Mouse (Mus musculus) gastrocnemius, postnatal 4 days (tissue): ENCODE data around the gene Rapgef1. TPM values are rescaled to one million over a fixed set of nuclear protein-coding genes. Genes with fewer than 3 reads are reported as not detected.
"Not testable (repeated sequence)": the region's sequence is repeated elsewhere in the genome, so short reads cannot be mapped to it uniquely, and the experiment has no call there.

Source experiments
- DNase-seq, 2 experiments: peaks; one replicate each; pipeline ENCODE4 v3.0.0; 2021 to 2022; ENCODE audit warnings: low spot score in 2 of 2, mixed read lengths in 2 of 2
- total RNA-seq, 2 experiments: library from RNA; stranded (reverse); gene quantifications; 2 replicates each; pipeline ENCODE4 v1.2.3; 2021

Gene Rapgef1
- total RNA-seq, 2 experiments from 2014 or later: 110 to 121 TPM

- DNase-seq: no peak
Observed at GRCm38 (mm10) chr2:29733348-29733747, 113.8 kb downstream of the Rapgef1 start.

GRCm38 (mm10) chr2:29735708-29736107 is 116.2 kb downstream of the Rapgef1 start:
- DNase-seq: no peak

- no peak for DNase-seq
Observed at GRCm38 (mm10) chr2:29737209-29737925, 117.8 kb downstream of the Rapgef1 start.

GRCm38 (mm10) chr2:29738799-29739198 is 119.3 kb downstream of the Rapgef1 start:
- DNase-seq: no peak

- no peak for DNase-seq
Observed at GRCm38 (mm10) chr2:29739368-29739767, 119.8 kb downstream of the Rapgef1 start.

- no peak for DNase-seq
Observed at GRCm38 (mm10) chr2:29741207-29741606, 121.7 kb downstream of the Rapgef1 start.

- DNase-seq: no peak
Observed at GRCm38 (mm10) chr2:29744256-29744655, 124.7 kb downstream of the Rapgef1 start.

- no peak for DNase-seq
Observed at GRCm38 (mm10) chr2:29747188-29747782, 127.8 kb downstream of the Rapgef1 start.

- DNase-seq: no peak
Observed at GRCm38 (mm10) chr2:29747852-29748251, 128.3 kb downstream of the Rapgef1 start.

- no peak for DNase-seq
Observed at GRCm38 (mm10) chr2:29748499-29748898, 129.0 kb downstream of the Rapgef1 start.

GRCm38 (mm10) chr2:29751497-29751896 is 132.0 kb downstream of the Rapgef1 start, which contains the start of gene Gm13420:
Gene Gm13420, minus strand, starts transcription at chr2:29751685.
- no peak for DNase-seq

- no peak for DNase-seq
Observed at GRCm38 (mm10) chr2:29752397-29752796, 132.9 kb downstream of the Rapgef1 start.

GRCm38 (mm10) chr2:29755693-29756092 is 136.2 kb downstream of the Rapgef1 start:
- no peak for DNase-seq

GRCm38 (mm10) chr2:29764831-29765230 is 145.3 kb downstream of the Rapgef1 start:
- peak in 1 of 2 experiments; percentile 55 for DNase-seq

GRCm38 (mm10) chr2:29767976-29768709 is 148.6 kb downstream of the Rapgef1 start:
- DNase-seq: no peak

- no peak for DNase-seq
Observed at GRCm38 (mm10) chr2:29768901-29769300, 149.4 kb downstream of the Rapgef1 start.

GRCm38 (mm10) chr2:29770162-29770561 is 150.6 kb downstream of the Rapgef1 start:
- DNase-seq: no peak

- DNase-seq: no peak
Observed at GRCm38 (mm10) chr2:29771611-29772461, 152.3 kb downstream of the Rapgef1 start.

GRCm38 (mm10) chr2:29773323-29773722 is 153.8 kb downstream of the Rapgef1 start:
- no peak for DNase-seq

- DNase-seq: not testable (repeated sequence)
Observed at GRCm38 (mm10) chr2:29781256-29781655, 161.7 kb downstream of the Rapgef1 start.

- DNase-seq: no peak
Observed at GRCm38 (mm10) chr2:29784290-29784689, 164.8 kb downstream of the Rapgef1 start.
